Mouse (Mus musculus) small intestine, adult 2 months (tissue): ENCODE results near the gene Nde1. TPM values are rescaled to one million over a fixed set of nuclear protein-coding genes. Genes with fewer than 3 reads are reported as not detected.

Experiments used
- H3K27ac ChIP-seq: fragments of 200-500 bp; 2 replicates; pipeline ENCODE4 v1.5.1; 2012; ENCODE audit warnings: low read depth, low read length, control low read depth, inconsistent platforms; ENCODE audit not compliant: insufficient read depth
- H3K27me3 ChIP-seq: fragments of 200-500 bp; 2 replicates; pipeline ENCODE4 v1.6.1; 2012; ENCODE audit warnings: mild to moderate bottlenecking, moderate library complexity, low read length, inconsistent platforms; ENCODE audit not compliant: control insufficient read depth, insufficient read depth
- H3K36me3 ChIP-seq: fragments of 200-500 bp; 2 replicates; pipeline ENCODE4 v1.6.1; 2012; ENCODE audit warnings: mild to moderate bottlenecking, low read length, control low read depth, inconsistent platforms; ENCODE audit not compliant: control insufficient read depth, insufficient read depth
- H3K4me1 ChIP-seq: fragments of 200-500 bp; 2 replicates; pipeline ENCODE4 v1.6.1; 2012; ENCODE audit warnings: low read length, inconsistent platforms, mixed read lengths; ENCODE audit not compliant: control insufficient read depth, insufficient read depth, insufficient read length
- H3K4me3 ChIP-seq: fragments of 200-500 bp; 2 replicates; pipeline ENCODE4 v1.5.1; 2012; ENCODE audit warnings: low read depth, mild to moderate bottlenecking, control low read depth, inconsistent platforms, low read length, moderate library complexity
- CTCF ChIP-seq: fragments of 200-500 bp; IDR thresholded peaks from 2 replicates; pipeline ENCODE4 v1.5.1; 2012; ENCODE audit warnings: low read depth, mild to moderate bottlenecking, control low read depth, inconsistent platforms, low read length, moderate library complexity, mixed read lengths; ENCODE audit not compliant: insufficient replicate concordance, insufficient read length; ENCODE audit errors: extremely low read depth
- POLR2A ChIP-seq: fragments of 200-500 bp; IDR thresholded peaks from 2 replicates; pipeline ENCODE4 v1.6.1; 2012; ENCODE audit warnings: low read depth, mild to moderate bottlenecking, control low read depth, inconsistent platforms, low read length, moderate library complexity
- WGBS: fragments of 180-500 bp; shearing (Covaris S2); methylation state at CpG from one replicate; pipeline ENCODE4 v1.1.7; 2018; 5-methylcytosine and 5-hydroxymethylcytosine counted together
- polyA plus RNA-seq: library from polyadenylated mRNA; depleted of rRNA; stranded (reverse); fragments of >200 nt; gene quantifications from 2 replicates; pipeline ENCODE4 v1.2.3, GENCODE M21; 2012

Gene Nde1
- polyA plus RNA-seq, 1 experiment, result 15.8 TPM

DNA sequence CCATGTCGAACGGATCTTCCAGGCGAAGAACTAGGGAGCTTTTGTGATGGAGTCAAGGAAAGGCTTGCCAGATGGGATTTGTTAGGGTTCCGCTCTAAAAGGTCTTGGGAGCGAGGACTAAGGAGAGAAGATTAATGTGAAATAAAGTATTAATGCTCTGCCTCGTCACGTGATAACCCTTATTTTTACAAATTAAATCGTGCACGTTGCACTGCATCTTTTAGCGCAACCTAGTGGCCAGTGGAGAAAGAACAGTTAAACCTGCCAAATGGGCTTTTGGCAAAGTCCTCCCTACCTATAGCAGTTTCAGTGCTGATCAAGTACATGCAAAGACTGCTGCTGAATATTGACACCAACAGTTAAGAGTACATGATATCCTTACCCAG is 3.3 kb upstream of the Nde1 start:
- Histone ChIP-seq H3K4me1 (peaks cover 3% of the 10 kb centered on the region; the same call in 1 of the 2 replicates), H3K36me3 (no peaks in the 10 kb centered on the region), H3K27ac (peak overlapping the region; percentile 99), H3K4me3 (peak overlapping the region; percentile 81), H3K27me3 (no peaks in the 10 kb centered on the region)
- WGBS, result 0% methylated on average over 10 of the region's 10 CpGs
- TF ChIP-seq POLR2A (no peak), CTCF (0 out of 2 replicates have a peak, but pooled peaks have one; percentile 1)

GRCm38 (mm10) chr16:14160941-14161340 is 2.1 kb upstream of the Nde1 start:
- H3K36me3 ChIP-seq, result no peaks in the 10 kb centered on the region
- H3K27me3 ChIP-seq, result no peaks in the 10 kb centered on the region
- no peak overlapping the region for H3K4me3 ChIP-seq
- no peak overlapping the region for H3K27ac ChIP-seq
- peaks cover 3% of the 10 kb centered on the region; the same call in 1 of the 2 replicates for H3K4me1 ChIP-seq
- TF ChIP-seq POLR2A (no peak), CTCF (no peak)
- WGBS, result 92% methylated on average over 1 of the region's 1 CpGs

GRCm38 (mm10) chr16:14163731-14164130 is 656 bp downstream of the Nde1 start:
- no peaks in the 10 kb centered on the region for H3K27me3 ChIP-seq
- TF ChIP-seq CTCF, result no peak
- no peak for TF ChIP-seq POLR2A
- 8% methylated on average over 10 of the region's 10 CpGs for WGBS
- no peak overlapping the region for H3K27ac ChIP-seq
- H3K36me3 ChIP-seq, result peaks cover under 1% of the 10 kb centered on the region; the same call in 1 of the 2 replicates
- H3K4me3 ChIP-seq, result peak overlapping the region; percentile 92
- H3K4me1 ChIP-seq, result no peaks in the 10 kb centered on the region

DNA sequence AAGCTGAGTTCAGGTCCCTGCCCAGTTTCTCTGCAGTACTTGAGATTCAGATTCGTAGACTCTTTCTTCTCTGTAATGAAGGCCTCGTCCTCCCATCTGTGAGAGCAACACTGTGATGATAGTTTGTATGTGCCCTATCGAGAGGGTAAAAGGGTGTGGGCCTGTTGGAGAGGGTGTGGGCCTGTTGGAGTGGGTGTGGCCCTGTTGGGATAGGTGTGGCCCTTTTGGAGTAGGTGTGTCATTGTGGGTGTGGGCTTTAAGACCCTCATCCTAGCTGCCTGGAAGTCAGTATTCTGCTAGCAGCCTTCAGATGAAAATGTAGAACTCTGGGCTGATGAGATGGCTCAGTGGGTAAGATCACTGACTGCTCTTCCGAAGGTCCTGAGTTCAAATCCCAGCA is 3.4 kb downstream of the Nde1 start:
- no peaks in the 10 kb centered on the region for H3K4me1 ChIP-seq
- no peaks in the 10 kb centered on the region for H3K27me3 ChIP-seq
- no peak overlapping the region for H3K4me3 ChIP-seq
- H3K36me3 ChIP-seq, result peaks cover 17% of the 10 kb centered on the region
- TF ChIP-seq CTCF (no peak), POLR2A (no peak)
- 78% methylated on average over 4 of the region's 4 CpGs for WGBS
- no peak overlapping the region for H3K27ac ChIP-seq

- H3K4me1 ChIP-seq, result no peaks in the 10 kb centered on the region
- H3K27ac ChIP-seq, result no peak overlapping the region
- TF ChIP-seq CTCF, result no peak
- no peak for TF ChIP-seq POLR2A
- no peaks in the 10 kb centered on the region for H3K27me3 ChIP-seq
- WGBS, result 78% methylated on average over 1 of the region's 1 CpGs
- H3K4me3 ChIP-seq, result no peak overlapping the region
- H3K36me3 ChIP-seq, result peaks cover 37% of the 10 kb centered on the region
Measured at GRCm38 (mm10) chr16:14169706-14170105, 6.6 kb downstream of the Nde1 start.

- H3K27me3 ChIP-seq, result no peaks in the 10 kb centered on the region
- WGBS, result 46% methylated on average over 3 of the region's 3 CpGs
- TF ChIP-seq CTCF, result no peak
- TF ChIP-seq POLR2A, result no peak
- no peaks in the 10 kb centered on the region for H3K4me1 ChIP-seq
- H3K4me3 ChIP-seq, result no peak overlapping the region
- H3K27ac ChIP-seq, result no peak overlapping the region
- H3K36me3 ChIP-seq, result peaks cover 50% of the 10 kb centered on the region
Measured at GRCm38 (mm10) chr16:14178041-14178440, 15.0 kb downstream of the Nde1 start.

DNA sequence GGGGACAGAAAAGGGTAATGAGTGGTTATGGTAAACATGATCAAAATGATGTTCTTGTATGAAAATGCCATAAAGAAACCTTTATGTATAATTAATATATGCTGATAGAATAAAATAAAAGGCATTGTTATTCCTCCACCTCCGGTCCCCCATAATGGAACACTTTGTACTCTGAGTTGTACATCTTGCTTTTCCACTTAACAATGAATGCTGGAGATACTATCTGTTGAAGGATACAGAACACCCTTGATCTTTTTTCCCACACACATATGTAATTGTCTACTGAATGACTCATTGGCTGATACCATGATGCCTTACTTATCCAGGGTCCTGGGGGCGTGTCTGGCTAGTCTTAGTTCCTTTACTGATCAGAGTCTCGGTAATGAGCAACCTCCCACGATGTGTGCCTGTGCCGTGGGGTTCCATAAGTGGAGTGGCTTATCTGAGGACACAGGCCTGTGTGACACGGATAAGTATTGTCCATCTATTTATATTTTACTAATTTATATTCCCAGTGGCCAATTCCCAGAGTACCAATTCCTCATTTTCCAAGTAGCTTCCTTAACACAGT is 17.2 kb downstream of the Nde1 start:
- peaks cover 51% of the 10 kb centered on the region for H3K36me3 ChIP-seq
- TF ChIP-seq CTCF, result no peak
- TF ChIP-seq POLR2A, result no peak
- WGBS, result 71% methylated on average over 6 of the region's 6 CpGs
- H3K4me3 ChIP-seq, result no peak overlapping the region
- no peaks in the 10 kb centered on the region for H3K27me3 ChIP-seq
- no peaks in the 10 kb centered on the region for H3K4me1 ChIP-seq
- no peak overlapping the region for H3K27ac ChIP-seq

DNA sequence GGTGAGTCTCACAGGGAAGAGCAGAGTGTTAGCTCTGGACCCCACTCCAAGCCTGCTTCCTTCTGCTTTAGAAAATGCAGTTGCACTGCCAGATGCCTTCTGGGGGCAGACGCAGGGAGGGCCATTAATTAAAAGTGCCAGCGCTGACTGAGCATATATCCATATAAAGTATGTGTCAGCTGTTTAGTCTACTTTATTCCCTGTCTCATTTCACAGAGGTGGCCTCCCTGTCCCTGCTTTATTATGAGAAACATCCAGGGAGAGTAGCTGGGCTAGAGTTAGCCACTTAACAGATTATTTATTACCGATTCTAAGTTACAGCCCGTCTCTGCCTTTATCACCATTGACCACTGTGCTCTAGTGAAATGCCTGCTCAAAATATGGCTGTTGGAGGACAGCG is 19.3 kb downstream of the Nde1 start:
- Histone ChIP-seq H3K4me3 (no peak overlapping the region), H3K4me1 (no peaks in the 10 kb centered on the region), H3K36me3 (peaks cover 48% of the 10 kb centered on the region), H3K27ac (no peak overlapping the region), H3K27me3 (no peaks in the 10 kb centered on the region)
- no peak for TF ChIP-seq CTCF
- no peak for TF ChIP-seq POLR2A
- 85% methylated on average over 5 of the region's 5 CpGs for WGBS
